Mouse (Mus musculus) bone marrow macrophage, adult 2 months (primary cell): ENCODE data around the gene Als2.

Experiments
- CTCF ChIP-seq: IDR thresholded peaks from 2 replicates; pipeline ENCODE4 v1.5.1; 2012; ENCODE audit warnings: low read depth, mild to moderate bottlenecking, low read length, moderate library complexity
- POLR2A ChIP-seq: IDR thresholded peaks from 2 replicates; pipeline ENCODE4 v1.6.1; 2012; ENCODE audit warnings: mild to moderate bottlenecking, low read depth, low read length, borderline replicate concordance

- TF ChIP-seq CTCF (no peak), POLR2A (no peak)
Measured at GRCm38 (mm10) chr1:59174514-59175373, 62.3 kb downstream of the Als2 start.
